Mouse (Mus musculus): ENCODE data around the gene Pycr2. TPM values are rescaled to one million over a fixed set of nuclear protein-coding genes. Genes with fewer than 3 reads are reported as not detected.
"Not testable (repeated sequence)": the region's sequence is repeated elsewhere in the genome, so short reads cannot be mapped to it uniquely, and the experiment has no call there.

Pycr2 gene
- polyA plus RNA-seq, 1 experiment, result 58.5 TPM

- DNase-seq (ENCODE audit: low read depth), result no peak
These were observed 1.2 kb downstream of the Pycr2 start for GRCm38 (mm10) chr1:180905307-180905706.

- no peak for DNase-seq (ENCODE audit: low read depth)
These were observed 1.8 kb downstream of the Pycr2 start for GRCm38 (mm10) chr1:180905876-180906275.

GRCm38 (mm10) chr1:180906461-180907147 lies 2.5 kb downstream of the Pycr2 start:
- DNase-seq (ENCODE audit: low read depth), result no peak

GRCm38 (mm10) chr1:180911138-180911537 lies 7.0 kb downstream of the Pycr2 start:
- no peak for DNase-seq (ENCODE audit: low read depth)

GRCm38 (mm10) chr1:180911653-180912287 lies 7.7 kb downstream of the Pycr2 start:
- no peak for DNase-seq (ENCODE audit: low read depth)

GRCm38 (mm10) chr1:180912792-180913191 lies 8.7 kb downstream of the Pycr2 start:
- no peak for DNase-seq (ENCODE audit: low read depth)

GRCm38 (mm10) chr1:180913797-180914196 lies 9.7 kb downstream of the Pycr2 start:
- no peak for DNase-seq (ENCODE audit: low read depth)

- no peak for DNase-seq (ENCODE audit: low read depth)
These were observed 12.3 kb downstream of the Pycr2 start for GRCm38 (mm10) chr1:180916425-180916824.

GRCm38 (mm10) chr1:180917053-180917452 lies 13.0 kb downstream of the Pycr2 start:
- DNase-seq (ENCODE audit: low read depth), result no peak

- DNase-seq (ENCODE audit: low read depth), result no peak
These were observed 15.6 kb downstream of the Pycr2 start for GRCm38 (mm10) chr1:180919686-180920085.

GRCm38 (mm10) chr1:180922273-180923048 lies 18.4 kb downstream of the Pycr2 start:
- DNase-seq (ENCODE audit: low read depth), result no peak

- DNase-seq (ENCODE audit: low read depth), result no peak
These were observed 20.6 kb downstream of the Pycr2 start for GRCm38 (mm10) chr1:180924737-180925136.

GRCm38 (mm10) chr1:180926286-180926685 lies 22.2 kb downstream of the Pycr2 start:
- DNase-seq (ENCODE audit: low read depth), result no peak

GRCm38 (mm10) chr1:180929599-180929998 lies 25.5 kb downstream of the Pycr2 start:
- DNase-seq (ENCODE audit: low read depth), result no peak

- DNase-seq (ENCODE audit: low read depth), result no peak
These were observed 27.0 kb downstream of the Pycr2 start for GRCm38 (mm10) chr1:180931106-180931505.

GRCm38 (mm10) chr1:180933659-180934058 lies 29.6 kb downstream of the Pycr2 start:
- DNase-seq (ENCODE audit: low read depth), result no peak

- DNase-seq (ENCODE audit: low read depth), result no peak
These were observed 30.6 kb downstream of the Pycr2 start, which contains the start of gene Lefty1 for GRCm38 (mm10) chr1:180934467-180935419. TSS of gene Lefty1 (plus strand) at chr1:180935022.

- DNase-seq (ENCODE audit: low read depth), result not testable (repeated sequence)
These were observed 32.7 kb downstream of the Pycr2 start for GRCm38 (mm10) chr1:180936610-180937398.

- DNase-seq (ENCODE audit: low read depth), result not testable (repeated sequence)
These were observed 33.5 kb downstream of the Pycr2 start for GRCm38 (mm10) chr1:180937631-180938030.

- DNase-seq (ENCODE audit: low read depth), result not testable (repeated sequence)
These were observed 34.7 kb downstream of the Pycr2 start for GRCm38 (mm10) chr1:180938781-180939180.
